Mouse (Mus musculus): ENCODE results near the gene Dpp4. TPM values are rescaled to one million over a fixed set of nuclear protein-coding genes. Genes with fewer than 3 reads are reported as not detected.
A peak's percentile ranks its signal among the peaks of the same experiment; 100 is the strongest.

Gene Dpp4
- polyA plus RNA-seq, 1 experiment from 2014 or later, result 9.0 TPM

- H3K36me3 ChIP-seq (replicated peaks; ENCODE audit: insufficient read depth, low read length), result peaks cover 3% of the 10 kb centered on the region; the same call in 1 of the 2 replicates
- H3K4me3 ChIP-seq (ENCODE audit: low read depth, low read length), result no peak overlapping the region
- no peak overlapping the region for H3K4me2 ChIP-seq (ENCODE audit: low read depth, low read length)
- TF ChIP-seq EP300 (IDR thresholded peaks at IDR 0.05; ENCODE audit: low read depth), result no peak
- no peak for TF ChIP-seq CTCF (IDR thresholded peaks at IDR 0.05; ENCODE audit: low read depth)
- H3K27me3 ChIP-seq (ENCODE audit: insufficient read depth, low read length), result no peaks in the 10 kb centered on the region
- WGBS (ENCODE audit: insufficient replicate concordance), result 74% methylated on average over 6 of the region's 6 CpGs
- no peak for ATAC-seq
- H3K9ac ChIP-seq (replicated peaks), result no peak overlapping the region
- no peak for DNase-seq
- peaks cover 2% of the 10 kb centered on the region; the same call in 1 of the 2 replicates for H3K4me1 ChIP-seq (ENCODE audit: insufficient read depth)
- H3K27ac ChIP-seq (ENCODE audit: low read depth), result no peak overlapping the region
- no peaks in the 10 kb centered on the region for H3K9me3 ChIP-seq (ENCODE audit: low read length)
These were observed 30.3 kb downstream of the Dpp4 start for GRCm38 (mm10) chr2:62381756-62382155.

- DNase-seq, result no peak
- Histone ChIP-seq H3K27ac (ENCODE audit: low read depth) (no peak overlapping the region), H3K4me1 (ENCODE audit: insufficient read depth) (no peaks in the 10 kb centered on the region), H3K36me3 (replicated peaks; ENCODE audit: insufficient read depth, low read length) (0 out of 2 replicates have a peak, but pooled peaks cover 4% of the 10 kb centered on the region), H3K4me2 (ENCODE audit: low read depth, low read length) (no peak overlapping the region), H3K9ac (replicated peaks) (no peak overlapping the region), H3K9me3 (ENCODE audit: low read length) (no peaks in the 10 kb centered on the region), H3K4me3 (ENCODE audit: low read depth, low read length) (no peak overlapping the region), H3K27me3 (ENCODE audit: insufficient read depth, low read length) (no peaks in the 10 kb centered on the region)
- WGBS (ENCODE audit: insufficient replicate concordance), result 80% methylated on average over 11 of the region's 11 CpGs
- no peak for TF ChIP-seq EP300 (IDR thresholded peaks at IDR 0.05; ENCODE audit: low read depth)
- TF ChIP-seq CTCF (IDR thresholded peaks at IDR 0.05; ENCODE audit: low read depth), result no peak
- ATAC-seq, result no peak
These were observed 38.3 kb downstream of the Dpp4 start for GRCm38 (mm10) chr2:62373692-62374091.

GRCm38 (mm10) chr2:62370048-62370447 lies 42.0 kb downstream of the Dpp4 start:
- TF ChIP-seq EP300 (IDR thresholded peaks at IDR 0.05; ENCODE audit: low read depth) (no peak), CTCF (IDR thresholded peaks at IDR 0.05; ENCODE audit: low read depth) (no peak)
- DNase-seq, result no peak
- Histone ChIP-seq H3K4me3 (ENCODE audit: low read depth, low read length) (no peak overlapping the region), H3K27ac (ENCODE audit: low read depth) (no peak overlapping the region), H3K4me2 (ENCODE audit: low read depth, low read length) (no peak overlapping the region), H3K4me1 (ENCODE audit: insufficient read depth) (no peaks in the 10 kb centered on the region), H3K9me3 (ENCODE audit: low read length) (no peaks in the 10 kb centered on the region), H3K36me3 (replicated peaks; ENCODE audit: insufficient read depth, low read length) (0 out of 2 replicates have a peak, but pooled peaks cover 4% of the 10 kb centered on the region), H3K27me3 (ENCODE audit: insufficient read depth, low read length) (no peaks in the 10 kb centered on the region), H3K9ac (replicated peaks) (no peak overlapping the region)
- no peak for ATAC-seq
- 69% methylated on average over 2 of the region's 2 CpGs for WGBS (ENCODE audit: insufficient replicate concordance)

GRCm38 (mm10) chr2:62368349-62369053 lies 43.5 kb downstream of the Dpp4 start:
- Histone ChIP-seq H3K4me3 (ENCODE audit: low read depth, low read length) (no peak overlapping the region), H3K4me1 (ENCODE audit: insufficient read depth) (no peaks in the 10 kb centered on the region), H3K27ac (ENCODE audit: low read depth) (no peak overlapping the region), H3K9ac (replicated peaks) (no peak overlapping the region), H3K9me3 (ENCODE audit: low read length) (no peaks in the 10 kb centered on the region), H3K4me2 (ENCODE audit: low read depth, low read length) (no peak overlapping the region), H3K36me3 (replicated peaks; ENCODE audit: insufficient read depth, low read length) (0 out of 2 replicates have a peak, but pooled peaks cover 4% of the 10 kb centered on the region), H3K27me3 (ENCODE audit: insufficient read depth, low read length) (no peaks in the 10 kb centered on the region)
- WGBS (ENCODE audit: insufficient replicate concordance), result 74% methylated on average over 5 of the region's 5 CpGs
- ATAC-seq (no peak), DNase-seq (no peak)
- TF ChIP-seq CTCF (IDR thresholded peaks at IDR 0.05; ENCODE audit: low read depth), result no peak
- TF ChIP-seq EP300 (IDR thresholded peaks at IDR 0.05; ENCODE audit: low read depth), result no peak

GRCm38 (mm10) chr2:62363606-62364005 lies 48.4 kb downstream of the Dpp4 start:
- Histone ChIP-seq H3K4me1 (ENCODE audit: insufficient read depth) (no peaks in the 10 kb centered on the region), H3K27me3 (ENCODE audit: insufficient read depth, low read length) (no peaks in the 10 kb centered on the region), H3K9me3 (ENCODE audit: low read length) (no peaks in the 10 kb centered on the region), H3K9ac (replicated peaks) (no peak overlapping the region), H3K36me3 (replicated peaks; ENCODE audit: insufficient read depth, low read length) (no peaks in the 10 kb centered on the region), H3K4me3 (ENCODE audit: low read depth, low read length) (no peak overlapping the region), H3K4me2 (ENCODE audit: low read depth, low read length) (no peak overlapping the region), H3K27ac (ENCODE audit: low read depth) (no peak overlapping the region)
- WGBS (ENCODE audit: insufficient replicate concordance), result 52% methylated on average over 4 of the region's 4 CpGs
- DNase-seq, result no peak
- TF ChIP-seq EP300 (IDR thresholded peaks at IDR 0.05; ENCODE audit: low read depth) (0 out of 2 replicates have a peak, but pooled peaks have one; percentile 22), CTCF (IDR thresholded peaks at IDR 0.05; ENCODE audit: low read depth) (no peak)
- ATAC-seq, result no peak

- no peak for DNase-seq
- Histone ChIP-seq H3K27ac (ENCODE audit: low read depth) (no peak overlapping the region), H3K4me3 (ENCODE audit: low read depth, low read length) (no peak overlapping the region), H3K4me2 (ENCODE audit: low read depth, low read length) (no peak overlapping the region), H3K4me1 (ENCODE audit: insufficient read depth) (no peaks in the 10 kb centered on the region), H3K9ac (replicated peaks) (no peak overlapping the region), H3K27me3 (ENCODE audit: insufficient read depth, low read length) (no peaks in the 10 kb centered on the region), H3K9me3 (ENCODE audit: low read length) (no peaks in the 10 kb centered on the region), H3K36me3 (replicated peaks; ENCODE audit: insufficient read depth, low read length) (no peaks in the 10 kb centered on the region)
- ATAC-seq, result no peak
- TF ChIP-seq EP300 (IDR thresholded peaks at IDR 0.05; ENCODE audit: low read depth), result no peak
- no peak for TF ChIP-seq CTCF (IDR thresholded peaks at IDR 0.05; ENCODE audit: low read depth)
- 85% methylated on average over 9 of the region's 9 CpGs for WGBS (ENCODE audit: insufficient replicate concordance)
These were observed 49.8 kb downstream of the Dpp4 start for GRCm38 (mm10) chr2:62362211-62362610.
